Mouse (Mus musculus) NIH3T3 (cell line): ENCODE data around the gene Asgr1.
A peak's percentile ranks its signal among the peaks of the same experiment; 100 is the strongest.
"Not testable (repeated sequence)": the region's sequence is repeated elsewhere in the genome, so short reads cannot be mapped to it uniquely, and the experiment has no call there.

Source experiments
- DNase-seq: peaks from one replicate; pipeline ENCODE4 v3.0.0-alpha.2; 2012; ENCODE audit warnings: low read depth

Gene Asgr1

DNA sequence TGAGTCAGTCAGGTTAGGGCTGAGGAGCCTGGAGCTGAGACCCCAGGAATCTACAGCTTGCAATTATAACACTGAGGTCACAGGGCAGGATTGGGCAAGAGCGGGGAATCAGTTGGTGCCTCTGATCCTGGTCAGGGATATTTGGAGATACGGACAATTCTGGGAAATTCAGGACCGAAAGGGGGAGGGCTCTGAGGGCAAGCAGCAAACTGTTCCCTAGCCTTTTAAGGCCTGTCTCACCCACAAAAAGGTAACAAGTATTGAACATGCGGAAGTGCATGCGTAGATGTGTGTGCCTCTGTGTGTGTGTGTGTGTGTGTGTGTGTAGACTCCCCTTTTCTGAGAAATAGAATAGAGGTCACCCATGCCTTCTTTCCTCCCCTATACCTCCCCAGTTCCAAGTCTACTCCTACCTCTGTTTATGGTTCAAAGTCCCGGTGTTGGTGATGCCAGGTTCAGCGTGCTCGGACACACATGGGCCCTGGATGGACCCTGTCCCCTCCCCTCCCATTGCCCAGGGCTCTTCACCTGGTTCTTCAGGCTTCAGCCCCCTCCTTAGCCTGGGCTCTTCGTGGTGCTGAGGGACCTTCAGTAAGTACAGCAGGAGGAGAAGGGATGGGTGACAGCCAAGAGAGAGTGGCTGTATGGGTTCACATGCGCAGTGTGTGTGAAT is at the start of gene Asgr1:
TSS of gene Asgr1 (plus strand) at position 188 of the 673 bp plus-strand sequence.
- DNase-seq = peak; percentile 26

DNA sequence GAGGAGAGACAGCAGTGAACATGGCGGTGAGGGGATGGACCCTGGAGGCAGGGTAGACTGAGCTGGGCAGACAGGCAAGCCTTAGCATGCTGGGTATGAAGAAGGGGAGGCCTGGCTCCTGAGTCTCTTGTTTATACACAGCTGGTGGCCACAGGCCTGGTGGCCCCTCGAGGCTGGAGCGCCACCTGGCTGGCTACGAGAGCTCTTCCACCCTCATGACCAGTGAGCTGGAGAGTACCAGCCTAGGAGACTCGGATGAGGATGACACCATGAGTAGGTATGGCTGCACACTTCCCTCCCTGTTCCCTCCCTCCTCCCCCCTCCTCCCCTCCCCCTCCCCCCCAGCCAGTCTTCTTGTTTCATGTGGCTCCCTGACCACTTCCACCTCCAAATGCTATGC is 48.4 kb upstream of the Asgr1 start:
- DNase-seq = peak; percentile 46

DNA sequence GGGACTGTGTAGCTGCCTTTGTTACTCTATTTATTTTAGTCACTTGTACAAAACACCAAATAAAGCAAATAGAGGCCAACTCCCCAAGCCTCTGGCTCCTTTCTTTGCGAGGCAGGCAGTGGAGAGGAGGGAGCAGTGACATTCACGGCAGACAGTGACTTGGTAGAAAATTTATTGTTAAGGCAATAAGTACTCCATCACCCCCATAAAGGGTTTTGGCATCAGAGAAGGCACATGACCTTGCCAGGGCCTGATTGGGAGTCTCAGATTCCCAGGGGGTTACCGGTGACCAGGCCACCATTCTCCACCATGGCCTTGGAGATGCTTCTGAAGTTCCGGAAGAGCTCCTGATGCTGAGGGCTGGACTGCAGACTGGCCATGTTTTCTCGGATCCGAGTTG is 43.9 kb upstream of the Asgr1 start:
- DNase-seq = no peak

DNA sequence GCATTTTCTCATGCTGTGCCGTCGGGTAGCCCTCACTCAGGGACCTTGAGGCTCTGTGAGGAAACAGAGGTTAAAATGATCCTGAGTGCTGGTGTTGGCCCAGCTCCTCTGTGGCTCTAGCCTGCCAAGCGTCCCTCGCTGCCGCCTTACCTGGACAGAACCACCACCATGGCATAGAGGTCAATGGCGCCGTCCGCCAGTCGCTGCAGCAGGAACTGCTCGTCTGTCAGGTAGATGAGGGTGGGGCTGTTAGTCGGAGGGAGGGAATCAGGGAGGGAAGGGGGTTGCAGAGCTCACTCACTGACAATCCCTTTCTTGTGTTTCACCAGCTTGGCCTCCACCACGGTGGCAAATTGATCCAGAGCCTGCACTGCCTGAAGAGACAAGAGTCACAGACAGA is 43.3 kb upstream of the Asgr1 start:
- no peak for DNase-seq

DNA sequence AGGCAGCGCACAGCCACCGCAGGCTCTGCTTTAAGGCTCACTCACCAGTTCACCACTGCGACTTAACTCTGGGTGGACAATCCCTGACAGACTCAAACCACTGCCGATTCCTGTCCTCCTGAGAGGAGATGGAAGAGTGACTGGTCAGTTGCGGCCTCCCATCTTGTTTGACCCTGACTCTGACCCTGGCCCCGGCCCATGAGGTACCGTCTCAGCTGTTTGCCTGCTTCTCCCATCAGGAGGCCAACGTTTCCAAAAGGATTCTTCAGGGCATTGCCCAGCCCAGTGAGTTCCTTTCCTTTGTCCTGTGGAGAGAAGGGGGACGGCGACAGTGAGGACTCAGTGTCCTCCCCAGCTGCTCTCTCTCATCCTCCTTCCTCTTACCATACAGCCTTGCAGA is 42.9 kb upstream of the Asgr1 start:
- no peak for DNase-seq

DNA sequence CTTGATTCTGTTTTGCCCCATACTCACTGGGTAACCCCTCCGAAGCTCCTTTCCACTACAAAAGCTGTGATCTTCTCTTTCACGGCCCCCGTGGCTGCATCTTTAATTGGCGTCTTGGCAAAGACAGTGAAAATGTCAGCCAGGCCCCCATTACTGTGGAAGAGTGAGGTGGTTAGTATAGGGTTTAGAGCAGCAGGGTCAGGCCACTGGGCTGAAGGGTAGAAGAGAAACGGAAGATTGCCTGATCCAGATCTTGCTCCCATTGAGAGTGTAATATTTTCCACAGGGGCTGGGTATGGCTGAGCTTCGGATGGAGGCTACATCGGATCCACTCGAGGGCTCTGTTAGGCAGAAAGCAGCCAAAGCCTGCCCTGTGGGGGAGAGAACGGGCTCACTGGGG is 41.0 kb upstream of the Asgr1 start:
- no peak for DNase-seq

DNA sequence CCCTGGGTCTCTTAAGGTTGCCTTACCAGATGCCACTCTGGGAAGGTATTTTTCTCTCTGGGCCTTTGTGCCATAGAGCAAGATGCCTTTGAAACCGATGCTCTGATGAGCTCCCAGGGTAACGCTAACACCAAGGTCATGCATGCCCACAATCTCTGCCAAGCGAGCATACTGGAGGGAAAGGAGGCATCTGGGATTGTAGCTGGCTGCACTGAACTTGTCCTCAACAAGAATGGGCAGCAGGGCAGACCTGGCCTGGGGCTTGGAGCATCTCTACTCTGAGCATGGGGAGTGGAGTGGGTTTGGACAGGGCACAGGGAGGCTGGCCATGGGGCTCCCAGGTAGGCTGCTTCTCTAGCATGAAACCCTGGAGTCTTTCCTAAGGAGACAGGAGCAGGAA is 40.5 kb upstream of the Asgr1 start:
- DNase-seq = no peak

GRCm38 (mm10) chr11:70014051-70014450 is 39.8 kb upstream of the Asgr1 start:
- no peak for DNase-seq

DNA sequence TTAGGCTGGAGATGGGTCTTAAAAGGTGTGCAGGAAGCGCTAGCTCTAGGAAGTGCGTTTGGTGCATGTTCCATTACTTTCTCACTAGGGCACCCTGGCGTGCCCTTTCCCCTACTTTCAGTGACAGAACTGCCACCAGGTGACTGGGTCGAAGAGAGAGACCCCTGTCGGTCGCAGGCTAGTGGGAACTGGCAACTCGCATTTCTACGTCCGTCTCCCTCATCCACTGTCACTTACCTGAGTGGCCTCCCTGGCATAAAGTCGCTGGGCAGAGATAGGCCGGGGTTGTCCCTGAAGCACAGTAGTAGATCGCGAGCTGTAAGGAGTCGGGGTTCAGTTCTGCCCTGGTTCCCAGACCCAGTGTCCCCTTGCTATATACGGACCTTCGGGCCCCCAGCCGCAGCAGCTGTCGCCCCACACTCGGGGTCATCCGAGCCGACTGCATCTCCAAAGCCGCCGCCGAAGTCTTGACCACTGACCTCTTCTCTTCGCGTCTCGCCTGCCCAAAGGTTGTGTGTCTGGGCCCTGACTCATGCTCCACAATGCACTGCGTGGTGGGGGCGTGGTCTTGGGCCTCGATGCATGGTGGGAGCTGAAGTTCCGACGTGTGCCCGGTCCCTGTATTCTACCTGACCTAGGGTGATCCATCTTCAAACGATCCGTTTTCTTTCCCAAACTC is 38.9 kb upstream of the Asgr1 start, which contains the start of gene Acadvl:
TSS of gene Acadvl (minus strand) at position 532 of the 679 bp plus-strand sequence.
- DNase-seq = peak; percentile 92

GRCm38 (mm10) chr11:70015677-70016076 is 38.2 kb upstream of the Asgr1 start:
- DNase-seq = no peak

- DNase-seq = not testable (repeated sequence)
Observed at GRCm38 (mm10) chr11:70016177-70016576, 37.7 kb upstream of the Asgr1 start.

DNA sequence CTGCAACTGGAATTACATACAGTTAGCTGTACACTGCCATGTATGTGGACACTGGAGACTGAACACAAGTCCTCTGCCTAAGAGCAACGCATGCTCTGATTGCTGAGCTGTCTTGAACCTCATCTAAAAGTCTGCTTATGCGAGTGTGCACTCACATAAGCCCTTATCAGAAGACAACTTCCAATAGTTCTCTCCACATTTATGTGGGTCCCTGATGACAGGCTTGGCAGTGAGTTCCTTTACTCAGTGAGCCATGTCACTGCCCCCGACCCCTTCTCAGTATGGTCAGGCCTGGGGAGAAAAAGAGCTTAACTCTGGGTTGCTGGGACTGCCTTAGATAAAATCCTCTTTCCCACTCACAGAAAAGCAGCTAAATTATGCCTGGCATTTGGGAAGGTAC is 37.2 kb upstream of the Asgr1 start, which contains the start of gene Dlg4:
TSS of gene Dlg4 (plus strand) at position 274 of the 400 bp plus-strand sequence.
- no peak for DNase-seq

DNA sequence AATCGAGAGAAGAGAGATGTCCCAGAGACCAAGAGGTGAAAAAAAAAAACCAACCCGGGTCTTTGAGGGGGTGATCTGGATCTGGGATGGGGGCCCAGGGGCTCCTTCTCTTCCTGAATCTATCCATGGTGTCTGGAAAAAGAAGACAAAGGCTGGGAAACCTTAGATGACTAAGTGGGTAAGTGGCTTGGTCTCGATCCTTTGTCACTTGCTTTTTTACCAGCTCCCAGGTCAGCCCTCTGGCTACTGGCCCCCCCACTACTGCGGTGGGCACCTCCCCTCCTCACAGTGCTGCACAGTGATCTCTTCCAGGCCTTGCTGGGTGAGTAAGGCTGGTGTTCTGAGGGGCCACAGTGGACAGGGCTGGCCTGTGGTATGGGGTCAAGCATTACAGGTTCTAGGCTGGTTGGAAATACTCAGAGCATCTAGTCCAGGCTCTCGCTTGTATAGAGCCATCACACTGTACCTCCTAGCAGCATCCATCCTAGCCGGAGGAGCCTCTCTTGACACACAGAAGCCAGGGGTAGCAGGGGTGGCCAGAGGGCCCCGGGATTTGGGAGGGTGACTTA is 36.6 kb upstream of the Asgr1 start:
- DNase-seq = no peak

- DNase-seq = peak; percentile 92
Observed at GRCm38 (mm10) chr11:70018131-70018990, 35.5 kb upstream of the Asgr1 start.

DNA sequence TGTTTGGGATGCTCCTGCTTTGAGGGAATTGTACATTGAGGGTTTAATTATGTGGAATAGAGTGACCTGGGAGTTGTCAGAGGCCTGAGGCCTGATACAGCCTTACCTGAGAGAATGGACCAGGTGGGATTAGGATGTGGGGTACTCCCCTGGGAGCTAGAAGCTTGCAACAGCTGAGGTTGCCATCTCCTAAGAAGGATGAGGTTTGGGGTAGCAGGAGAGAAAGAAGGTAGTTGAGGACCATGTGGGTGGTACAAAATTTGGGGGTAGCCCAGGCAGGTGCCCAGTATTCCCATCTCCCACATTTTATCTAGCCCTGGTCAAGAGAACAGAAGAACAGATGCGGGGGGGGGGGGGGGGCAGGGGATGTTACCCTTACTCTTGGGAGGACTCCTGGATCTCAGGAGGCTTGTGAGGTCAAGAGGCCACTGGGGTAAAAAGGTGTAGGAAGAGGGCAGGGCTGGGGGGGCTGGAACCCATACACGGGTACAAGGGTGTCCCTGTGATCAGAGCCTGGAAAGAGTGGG is 34.3 kb upstream of the Asgr1 start:
- no peak for DNase-seq

DNA sequence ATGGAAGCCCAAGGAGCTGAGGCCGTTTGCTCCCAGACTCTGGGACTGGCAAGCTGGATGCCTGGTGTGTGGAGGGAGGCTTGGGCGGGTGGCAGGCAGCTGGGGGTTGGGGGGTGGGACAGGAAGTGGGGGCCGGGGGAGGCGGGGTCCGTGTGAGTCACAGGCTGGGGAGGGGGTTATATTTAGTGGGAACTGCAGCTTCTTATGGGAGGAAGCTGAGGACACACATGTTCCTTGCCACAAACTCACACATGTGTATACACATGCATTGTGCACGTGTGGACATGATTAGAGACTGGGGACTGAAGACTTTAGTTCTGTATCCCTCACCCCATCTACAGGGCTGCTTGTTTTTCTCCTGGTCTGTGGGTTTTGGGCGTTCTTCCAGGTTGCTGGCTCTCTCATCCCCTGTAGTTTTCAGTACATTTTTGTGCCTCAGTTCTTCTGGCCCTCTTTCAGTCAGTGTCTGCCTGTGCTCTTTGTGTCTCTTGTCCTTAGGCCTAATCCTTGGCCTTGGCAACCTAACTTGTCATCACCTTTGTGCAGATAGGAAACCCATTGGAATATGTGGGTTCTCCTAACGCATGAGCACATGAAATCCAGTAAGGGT is 33.8 kb upstream of the Asgr1 start:
- peak; percentile 61 for DNase-seq

- DNase-seq = peak; percentile 90
Observed at GRCm38 (mm10) chr11:70020731-70021263, 33.1 kb upstream of the Asgr1 start.

GRCm38 (mm10) chr11:70021264-70022132 is 32.4 kb upstream of the Asgr1 start:
- peak; percentile 99 for DNase-seq

GRCm38 (mm10) chr11:70023481-70024150 is 30.3 kb upstream of the Asgr1 start:
- DNase-seq = no peak

DNA sequence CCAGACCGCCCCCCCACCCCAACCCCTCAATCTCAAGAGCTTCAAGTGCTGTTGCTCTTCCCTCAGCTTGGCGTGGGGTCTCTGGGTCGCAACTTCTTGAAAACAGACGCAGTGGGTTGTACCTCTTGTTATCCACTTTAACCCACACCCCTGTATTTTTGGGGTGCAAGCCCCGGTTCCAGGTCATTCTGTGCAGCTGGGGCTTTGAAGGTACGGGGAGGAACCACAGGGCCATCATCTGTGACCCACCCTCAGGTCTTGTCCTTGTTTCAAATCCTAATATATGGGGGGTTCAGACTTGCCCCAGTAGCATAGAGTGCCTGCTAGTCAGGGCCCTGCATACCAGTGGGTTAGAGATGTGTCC is 29.8 kb upstream of the Asgr1 start:
- DNase-seq = no peak
